Mouse (Mus musculus): ENCODE data around the gene Plcb2.

The Plcb2 gene

GRCm38 (mm10) chr2:118728337-118728736 is at the start of gene Plcb2:
TSS of gene Plcb2 (minus strand) at chr2:118728438.
- DNase-seq: peak; percentile 65 to 70

GRCm38 (mm10) chr2:118776295-118776694 is 48.1 kb upstream of the Plcb2 start:
- DNase-seq: no peak

DNA sequence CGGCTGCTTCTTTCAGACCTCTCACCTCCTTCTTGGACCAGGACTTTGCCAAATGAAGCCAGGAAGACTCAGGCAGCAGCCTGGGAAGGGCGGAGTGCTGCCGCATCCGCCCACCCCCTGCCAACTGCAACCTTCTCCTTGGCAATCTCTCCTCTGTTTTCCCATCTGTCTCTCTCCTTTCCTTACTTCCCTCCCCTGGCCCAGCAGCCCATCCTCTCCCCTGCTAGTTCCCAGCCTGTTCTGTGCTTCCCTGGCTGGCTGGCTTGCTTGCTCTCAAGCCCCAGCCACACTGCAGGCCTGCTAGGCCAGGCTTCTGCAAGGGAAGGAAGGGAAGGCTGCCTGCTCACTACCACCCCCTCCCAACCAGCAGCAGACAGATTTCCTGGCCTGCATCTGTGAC is 47.6 kb upstream of the Plcb2 start:
- no peak for DNase-seq

DNA sequence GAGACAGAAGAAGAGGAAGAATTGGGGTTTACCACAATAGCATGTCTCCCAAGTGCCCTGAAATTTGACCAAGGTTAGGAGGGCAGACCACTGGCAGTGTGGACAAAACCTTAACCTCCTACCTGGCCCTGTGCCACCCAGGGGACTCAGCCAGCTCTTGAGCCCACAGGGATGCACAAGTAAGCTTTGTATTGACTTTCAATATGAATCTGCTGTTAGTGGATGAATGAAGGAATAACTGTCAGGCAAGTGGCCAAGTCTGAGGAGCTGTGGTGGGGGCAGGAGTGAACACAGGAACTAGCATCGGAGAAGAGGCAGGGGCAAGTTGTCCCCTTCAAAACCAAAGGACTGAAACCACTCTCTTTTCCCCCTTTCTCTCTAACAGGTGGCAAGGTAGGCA is 47.2 kb upstream of the Plcb2 start:
- no peak for DNase-seq

DNA sequence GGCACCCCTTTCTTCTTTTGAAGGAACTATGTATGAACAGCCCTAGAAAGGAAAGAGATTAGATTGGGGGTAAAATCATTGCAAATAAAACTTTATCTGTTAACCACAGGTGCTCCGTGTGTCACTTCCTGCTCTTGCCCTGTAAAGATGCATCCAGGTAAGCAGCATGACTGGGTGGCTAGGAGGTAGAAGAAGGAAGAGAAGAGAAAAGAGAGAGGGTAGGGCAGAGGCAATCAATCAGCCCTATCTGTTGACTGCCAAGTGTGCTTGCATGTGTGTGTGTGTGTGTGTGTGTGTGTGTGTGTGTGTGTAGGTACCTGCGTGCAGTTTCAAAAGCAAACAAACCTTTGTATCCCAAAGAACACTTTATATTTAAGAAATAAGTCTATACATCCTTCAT is 46.3 kb upstream of the Plcb2 start:
- no peak for DNase-seq

DNA sequence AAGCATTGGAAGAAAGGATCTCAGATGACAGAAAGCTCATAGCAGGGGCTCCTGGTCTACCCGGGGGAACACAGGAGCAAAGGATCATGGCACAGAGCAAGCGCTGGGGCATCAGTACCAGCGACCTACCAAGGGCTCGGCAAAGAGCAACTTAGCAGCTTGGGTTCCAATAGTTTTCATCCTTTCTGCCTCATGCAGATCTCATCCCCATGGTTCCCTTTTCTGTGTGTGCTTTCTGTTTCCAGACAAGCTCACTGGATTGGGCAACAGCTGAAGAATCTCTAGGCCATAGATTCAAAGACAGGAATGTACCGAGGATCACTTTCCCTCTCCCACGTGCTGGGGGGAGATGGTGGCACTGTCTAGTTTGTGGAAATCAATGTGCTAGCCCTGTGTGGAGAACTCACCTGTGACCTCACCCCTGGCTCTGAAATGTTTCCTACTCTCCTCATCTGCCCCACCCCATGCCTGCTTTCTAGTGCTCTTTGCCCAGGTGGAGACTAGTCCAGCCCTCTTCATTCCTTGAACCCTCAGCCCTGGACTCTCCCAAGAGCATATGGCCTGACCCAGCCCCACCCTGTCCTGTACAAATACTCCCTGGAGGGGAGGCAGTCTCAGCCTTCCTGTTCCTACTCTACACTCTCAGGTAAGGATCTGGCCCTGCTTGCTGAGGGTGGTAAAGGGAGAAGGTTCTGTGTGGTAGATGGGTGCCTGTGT is 44.1 kb upstream of the Plcb2 start, which contains the start of gene Phgr1:
Phgr1 (plus strand) TSS at position 612 of the 717 bp plus-strand sequence.
- DNase-seq: no peak

GRCm38 (mm10) chr2:118766041-118767033 is 38.1 kb upstream of the Plcb2 start:
- DNase-seq: no peak

DNA sequence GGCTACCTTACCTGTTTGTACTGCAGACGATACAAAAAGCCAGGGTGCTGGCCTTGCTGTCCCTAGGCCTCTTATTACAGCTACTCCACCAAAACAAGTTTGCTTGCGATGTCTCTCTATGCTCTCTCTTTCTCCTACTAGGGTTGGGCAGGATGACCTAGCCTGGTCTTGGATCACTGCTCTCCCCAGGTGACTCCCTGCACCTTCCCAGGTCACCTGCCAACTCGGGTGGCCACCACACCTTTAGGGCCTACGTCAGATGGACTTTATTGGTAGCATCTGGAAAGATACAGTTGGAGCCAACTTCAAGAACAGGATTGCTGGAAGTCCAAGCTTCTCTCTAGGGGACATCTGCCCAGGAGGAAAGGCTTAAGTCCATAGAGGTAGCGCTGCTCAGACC is 36.6 kb upstream of the Plcb2 start:
- DNase-seq: no peak

- DNase-seq: peak; percentile 45 to 64
Measured at GRCm38 (mm10) chr2:118764094-118764831, 36.0 kb upstream of the Plcb2 start.

- DNase-seq: peak; percentile 14 to 31
Measured at GRCm38 (mm10) chr2:118763469-118763868, 35.2 kb upstream of the Plcb2 start.

DNA sequence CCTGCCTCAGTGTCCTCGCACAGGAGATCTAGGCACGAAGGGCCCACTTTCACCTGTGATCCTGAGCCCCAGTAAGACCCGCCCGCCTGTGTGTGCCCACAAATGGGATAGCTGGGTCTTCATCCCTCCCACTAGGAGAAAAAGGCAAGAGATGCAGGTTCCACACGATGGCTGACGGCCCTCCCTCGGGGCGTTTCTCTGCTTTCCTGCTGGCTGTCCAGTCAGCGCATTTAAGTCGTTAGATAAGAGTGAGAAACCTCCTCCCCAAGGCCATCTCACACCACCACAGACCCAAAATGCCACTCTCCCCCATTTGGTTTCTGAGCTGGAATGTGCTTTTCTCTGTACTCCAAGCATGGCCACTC is 34.5 kb upstream of the Plcb2 start:
- DNase-seq: no peak

DNA sequence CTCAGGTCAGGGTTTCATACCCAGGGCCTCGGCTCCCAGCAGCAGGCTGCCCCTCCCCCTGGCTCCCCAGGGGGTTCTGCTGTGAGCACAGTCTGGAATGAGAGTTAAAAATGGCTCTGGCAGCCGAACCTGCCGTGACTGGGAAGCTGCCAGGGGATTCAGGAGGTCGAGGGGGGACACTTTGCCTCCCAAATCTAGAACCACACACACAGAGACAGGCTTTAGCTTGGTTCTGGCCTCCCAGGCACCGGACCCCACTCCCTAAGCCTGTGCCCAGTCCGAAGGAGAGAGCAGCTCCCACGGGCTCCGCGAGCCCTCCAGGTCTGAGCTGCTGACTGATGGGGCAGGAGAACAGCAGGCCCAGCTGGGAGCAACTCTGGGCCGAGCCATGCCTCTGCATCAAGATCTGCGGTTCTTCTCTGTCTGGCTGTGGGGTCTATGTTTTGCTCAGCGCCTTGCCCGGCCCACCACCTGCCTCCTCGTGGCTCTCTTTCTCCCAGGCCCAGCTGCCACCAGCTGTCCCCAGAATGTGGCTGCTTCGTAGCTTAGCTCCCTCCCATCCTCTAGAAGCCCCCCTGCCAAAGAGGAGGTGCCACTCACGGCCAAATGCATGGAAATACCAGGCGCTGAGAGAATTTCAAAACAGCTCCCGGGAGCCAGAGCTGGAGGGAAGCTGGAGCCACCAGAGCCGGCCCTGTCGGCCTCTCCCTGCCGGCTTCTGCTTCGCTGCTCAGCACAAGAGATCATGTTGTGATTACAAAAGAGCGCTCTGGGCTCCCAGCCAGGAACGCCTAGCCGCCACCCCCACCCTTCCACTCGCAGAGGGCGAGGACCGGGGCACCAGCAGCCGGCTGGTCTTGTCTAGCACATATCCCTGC is 33.9 kb upstream of the Plcb2 start, which contains the start of gene Ccdc9b:
Ccdc9b (minus strand) TSS at position 756 of the 878 bp plus-strand sequence.
- peak; percentile 93 to 94 for DNase-seq

GRCm38 (mm10) chr2:118761358-118761757 is 33.1 kb upstream of the Plcb2 start:
- DNase-seq: no peak

GRCm38 (mm10) chr2:118760311-118761025 is 32.2 kb upstream of the Plcb2 start:
- no peak for DNase-seq

- DNase-seq: peak; percentile 78 to 84
Measured at GRCm38 (mm10) chr2:118759828-118760227, 31.6 kb upstream of the Plcb2 start.

DNA sequence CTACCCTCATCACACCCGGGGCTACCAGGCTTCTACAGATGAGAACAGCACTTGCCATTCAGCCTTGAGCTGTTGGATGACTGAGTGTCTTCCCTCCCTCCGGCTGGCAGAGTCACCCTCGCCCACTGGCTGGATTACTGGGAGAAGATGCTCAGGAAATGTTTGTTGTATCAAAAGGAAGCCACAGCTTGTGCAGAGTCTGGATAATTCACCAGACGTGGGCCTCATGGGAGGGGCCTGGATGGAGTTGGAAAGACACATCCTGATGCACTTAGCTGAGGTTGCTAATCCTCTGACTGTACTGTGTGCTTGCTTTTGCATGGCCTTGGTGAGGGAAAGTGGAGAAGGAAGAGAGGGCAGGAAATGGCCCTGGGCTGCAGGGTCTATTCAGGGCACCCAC is 27.9 kb upstream of the Plcb2 start:
- peak in 1 of 2 experiments; percentile 0 for DNase-seq

DNA sequence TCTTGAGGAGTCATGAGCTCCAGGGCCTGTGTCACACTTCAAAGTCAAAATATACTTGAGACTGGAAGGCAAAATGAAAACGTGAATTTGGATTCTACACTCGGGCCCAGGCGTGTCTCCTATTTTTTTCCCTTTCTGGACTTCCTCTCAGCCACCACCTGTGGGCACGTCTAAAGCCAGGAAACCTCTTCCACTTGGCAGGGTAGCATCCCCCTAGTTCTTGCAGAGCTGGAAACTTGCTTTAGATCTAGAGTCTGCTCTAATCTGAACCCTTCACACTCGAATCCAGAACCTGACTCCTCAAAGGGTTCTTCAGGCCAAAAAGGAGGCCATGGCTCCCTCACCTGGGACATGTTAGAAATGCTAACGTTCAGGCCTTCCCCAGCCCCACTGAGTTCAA is 27.2 kb upstream of the Plcb2 start:
- DNase-seq: peak in 1 of 2 experiments; percentile 0

DNA sequence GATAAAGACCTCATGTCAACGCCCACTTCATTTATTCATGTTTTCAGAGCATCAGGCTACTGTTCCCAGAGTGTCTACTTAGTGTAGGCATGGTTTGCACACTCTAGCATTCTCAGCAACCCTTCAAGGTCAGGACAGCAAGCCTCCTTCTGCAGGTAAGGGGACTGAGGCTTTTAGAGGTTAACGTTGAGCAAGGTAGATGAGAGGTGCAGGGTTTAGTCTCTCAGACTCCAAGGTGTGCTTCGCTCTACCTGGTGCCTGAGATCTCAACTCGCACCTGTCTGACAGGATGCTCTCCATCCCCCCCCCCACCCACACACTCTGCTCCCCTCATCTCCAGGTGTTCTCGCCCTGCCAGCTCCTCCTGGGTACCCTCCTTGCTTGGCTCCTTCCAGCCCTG is 25.9 kb upstream of the Plcb2 start:
- peak in 1 of 2 experiments; percentile 0 for DNase-seq

DNA sequence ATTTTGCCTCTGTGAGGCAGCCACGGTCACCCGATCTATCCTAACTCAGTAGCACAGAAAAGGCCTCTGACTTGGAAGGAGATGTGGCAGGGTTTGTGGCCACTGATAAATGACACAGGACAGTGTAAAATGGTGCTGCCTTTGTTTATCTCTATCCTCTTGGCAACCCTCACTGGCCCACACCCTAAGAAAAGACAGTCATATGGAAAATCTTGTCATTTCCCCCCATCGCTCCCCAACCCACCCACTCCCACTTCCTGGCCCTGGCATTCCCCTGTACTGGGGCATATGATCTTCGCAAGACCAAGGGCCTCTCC is 24.5 kb upstream of the Plcb2 start:
- no peak for DNase-seq

DNA sequence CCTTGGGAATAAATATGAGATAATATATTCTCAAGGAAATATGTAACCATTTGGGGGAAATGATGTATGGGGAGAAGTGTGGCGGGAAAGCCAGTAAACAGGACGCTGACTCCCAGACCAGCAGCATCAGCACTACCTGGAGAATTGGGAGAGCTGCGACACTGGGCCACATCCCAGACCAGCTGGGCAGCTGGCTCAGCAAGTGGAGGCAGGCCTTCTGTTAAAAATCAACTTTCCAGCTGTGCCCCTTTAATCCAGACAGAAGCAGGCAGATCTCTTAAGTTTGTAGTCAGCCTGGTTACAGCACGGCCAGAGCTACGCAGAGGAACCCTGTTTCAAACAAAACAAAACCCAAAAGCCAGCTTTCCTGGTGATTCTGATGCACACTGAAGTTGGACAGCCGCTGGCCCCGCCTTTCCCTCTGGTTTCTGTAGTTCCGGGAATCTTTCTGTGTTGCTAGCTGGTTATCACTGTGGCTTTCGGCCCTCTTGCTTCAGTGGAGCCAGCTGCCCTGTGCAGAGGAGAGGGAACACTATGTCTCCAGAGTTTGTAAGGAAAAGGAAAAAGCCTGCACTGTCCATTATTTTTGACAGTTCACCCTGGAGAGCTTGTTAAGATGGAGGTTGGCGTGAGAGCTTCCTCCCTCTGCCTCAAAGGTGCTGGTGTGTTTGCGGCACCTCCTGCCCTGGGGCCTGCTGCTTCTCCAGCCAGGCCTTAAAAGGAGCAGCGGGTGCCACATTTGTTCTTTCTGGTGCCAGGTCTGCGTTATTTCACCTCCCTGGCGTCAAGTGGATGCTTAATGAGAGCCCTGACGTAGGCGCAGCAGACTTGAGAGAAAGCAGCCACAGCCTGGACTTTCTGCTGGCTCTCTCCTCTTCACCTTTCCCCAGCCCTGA is 23.9 kb upstream of the Plcb2 start:
- peak in 1 of 2 experiments; percentile 1 for DNase-seq

Measured in kidney, postnatal 4 days (tissue).